Mouse (Mus musculus): Measurements from ENCODE around the gene Chst4. TPM values are rescaled to one million over a fixed set of nuclear protein-coding genes. Genes with fewer than 3 reads are reported as not detected.

Chst4 gene
- polyA plus RNA-seq, 1 experiment from 2014 or later = 6.2 TPM

DNA sequence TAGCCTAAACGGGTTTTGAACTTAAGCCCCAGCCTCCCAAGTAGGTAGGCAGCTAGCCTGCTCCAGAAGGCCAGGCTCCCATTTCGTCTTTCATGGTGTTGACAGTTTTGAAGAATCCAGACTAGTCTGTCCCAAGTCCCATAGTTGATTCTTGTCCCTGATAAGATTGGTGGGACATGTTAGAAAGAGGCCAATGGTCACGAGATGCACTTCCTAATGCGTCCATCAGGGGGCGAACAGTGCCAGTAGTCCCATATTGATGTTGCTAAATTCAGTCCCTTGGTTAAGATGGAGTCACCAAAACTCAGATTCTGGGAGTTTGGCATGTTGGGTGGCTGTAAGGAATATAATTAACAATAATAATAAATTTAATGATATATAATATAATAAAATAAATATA is 28.7 kb downstream of the Chst4 start:
- Histone ChIP-seq H3K4me2 (replicated peaks; ENCODE audit: low read depth) (no peak overlapping the region), H3K4me3 (ENCODE audit: low read depth, low read length) (no peak overlapping the region), H3K27me3 (replicated peaks; ENCODE audit: control insufficient read depth, insufficient read depth, low read length) (no peaks in the 10 kb centered on the region), H3K27ac (ENCODE audit: low read depth, low read length) (no peak overlapping the region), H3K36me3 (ENCODE audit: control insufficient read depth, insufficient read depth) (no peaks in the 10 kb centered on the region), H3K9ac (ENCODE audit: low read depth, low read length) (no peak overlapping the region), H3K4me1 (replicated peaks; ENCODE audit: control insufficient read depth, insufficient read depth, low read length) (no peaks in the 10 kb centered on the region), H3K9me3 (ENCODE audit: control insufficient read depth) (no peaks in the 10 kb centered on the region)
- 34% methylated on average over 5 of the region's 5 CpGs for WGBS
- no peak for ATAC-seq
- TF ChIP-seq CTCF (IDR thresholded peaks at IDR 0.05; ENCODE audit: low read depth) = peak; percentile 87

GRCm38 (mm10) chr8:110008995-110009446 is 30.5 kb downstream of the Chst4 start:
- H3K4me2 ChIP-seq (replicated peaks; ENCODE audit: low read depth) = no peak overlapping the region
- H3K4me1 ChIP-seq (replicated peaks; ENCODE audit: control insufficient read depth, insufficient read depth, low read length) = no peaks in the 10 kb centered on the region
- H3K27ac ChIP-seq (ENCODE audit: low read depth, low read length) = no peak overlapping the region
- H3K27me3 ChIP-seq (replicated peaks; ENCODE audit: control insufficient read depth, insufficient read depth, low read length) = no peaks in the 10 kb centered on the region
- no peak for TF ChIP-seq CTCF (IDR thresholded peaks at IDR 0.05; ENCODE audit: low read depth)
- H3K36me3 ChIP-seq (ENCODE audit: control insufficient read depth, insufficient read depth) = no peaks in the 10 kb centered on the region
- H3K9me3 ChIP-seq (ENCODE audit: control insufficient read depth) = no peaks in the 10 kb centered on the region
- no peak overlapping the region for H3K4me3 ChIP-seq (ENCODE audit: low read depth, low read length)
- H3K9ac ChIP-seq (ENCODE audit: low read depth, low read length) = no peak overlapping the region
- WGBS = 69% methylated on average over 8 of the region's 8 CpGs
- ATAC-seq = no peak

GRCm38 (mm10) chr8:110008228-110008994 is 31.1 kb downstream of the Chst4 start:
- no peak overlapping the region for H3K27ac ChIP-seq (ENCODE audit: low read depth, low read length)
- no peaks in the 10 kb centered on the region for H3K9me3 ChIP-seq (ENCODE audit: control insufficient read depth)
- no peak for TF ChIP-seq CTCF (IDR thresholded peaks at IDR 0.05; ENCODE audit: low read depth)
- no peaks in the 10 kb centered on the region for H3K36me3 ChIP-seq (ENCODE audit: control insufficient read depth, insufficient read depth)
- no peak overlapping the region for H3K9ac ChIP-seq (ENCODE audit: low read depth, low read length)
- ATAC-seq = peak; percentile 83
- H3K4me3 ChIP-seq (ENCODE audit: low read depth, low read length) = no peak overlapping the region
- H3K27me3 ChIP-seq (replicated peaks; ENCODE audit: control insufficient read depth, insufficient read depth, low read length) = no peaks in the 10 kb centered on the region
- no peak overlapping the region for H3K4me2 ChIP-seq (replicated peaks; ENCODE audit: low read depth)
- no peaks in the 10 kb centered on the region for H3K4me1 ChIP-seq (replicated peaks; ENCODE audit: control insufficient read depth, insufficient read depth, low read length)
- 66% methylated on average over 26 of the region's 26 CpGs for WGBS

DNA sequence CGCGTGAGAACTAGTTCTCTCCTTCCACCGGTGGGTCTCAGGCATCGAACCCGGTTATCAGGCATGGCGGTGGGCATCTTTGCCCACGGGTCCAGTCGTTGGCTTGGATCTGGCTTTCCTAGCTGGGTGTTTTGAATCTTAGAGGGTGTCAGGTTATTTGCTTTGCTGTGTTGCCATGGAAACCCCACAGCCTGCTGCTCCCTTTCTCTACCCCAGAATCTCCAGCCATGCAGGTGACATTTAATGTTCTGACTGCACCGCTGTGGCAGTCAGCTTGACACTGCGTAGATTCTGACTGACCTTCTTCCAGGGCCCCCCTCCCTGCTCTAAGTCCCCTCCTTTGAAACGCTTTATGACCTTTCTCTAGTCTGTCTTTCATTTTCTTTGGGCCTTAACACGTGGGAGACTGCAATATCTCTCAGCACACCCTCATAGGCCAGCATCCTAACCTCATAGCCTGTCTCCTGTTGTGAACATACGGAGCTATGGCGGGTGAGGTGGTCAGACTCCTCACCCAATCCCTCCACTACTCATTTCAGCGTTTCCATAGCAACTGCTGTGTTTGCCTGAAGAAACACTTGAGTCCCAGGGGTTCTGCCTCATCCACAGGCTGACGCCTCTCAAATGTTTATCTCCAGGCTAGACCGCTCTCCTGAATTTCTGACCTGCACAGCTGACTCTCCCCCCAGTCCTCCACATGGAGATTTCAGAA is 33.1 kb downstream of the Chst4 start:
- Histone ChIP-seq H3K27me3 (replicated peaks; ENCODE audit: control insufficient read depth, insufficient read depth, low read length) (no peaks in the 10 kb centered on the region), H3K9me3 (ENCODE audit: control insufficient read depth) (no peaks in the 10 kb centered on the region), H3K27ac (ENCODE audit: low read depth, low read length) (no peak overlapping the region), H3K4me3 (ENCODE audit: low read depth, low read length) (no peak overlapping the region), H3K9ac (ENCODE audit: low read depth, low read length) (no peak overlapping the region), H3K36me3 (ENCODE audit: control insufficient read depth, insufficient read depth) (no peaks in the 10 kb centered on the region), H3K4me1 (replicated peaks; ENCODE audit: control insufficient read depth, insufficient read depth, low read length) (no peaks in the 10 kb centered on the region), H3K4me2 (replicated peaks; ENCODE audit: low read depth) (no peak overlapping the region)
- no peak for ATAC-seq
- TF ChIP-seq CTCF (IDR thresholded peaks at IDR 0.05; ENCODE audit: low read depth) = no peak
- 59% methylated on average over 17 of the region's 17 CpGs for WGBS

GRCm38 (mm10) chr8:110004300-110004699 is 35.2 kb downstream of the Chst4 start:
- Histone ChIP-seq H3K9ac (ENCODE audit: low read depth, low read length) (no peak overlapping the region), H3K9me3 (ENCODE audit: control insufficient read depth) (no peaks in the 10 kb centered on the region), H3K4me3 (ENCODE audit: low read depth, low read length) (no peak overlapping the region), H3K4me2 (replicated peaks; ENCODE audit: low read depth) (no peak overlapping the region), H3K36me3 (ENCODE audit: control insufficient read depth, insufficient read depth) (no peaks in the 10 kb centered on the region), H3K4me1 (replicated peaks; ENCODE audit: control insufficient read depth, insufficient read depth, low read length) (no peaks in the 10 kb centered on the region), H3K27ac (ENCODE audit: low read depth, low read length) (no peak overlapping the region), H3K27me3 (replicated peaks; ENCODE audit: control insufficient read depth, insufficient read depth, low read length) (no peaks in the 10 kb centered on the region)
- no peak for ATAC-seq
- WGBS = 70% methylated on average over 5 of the region's 5 CpGs
- TF ChIP-seq CTCF (IDR thresholded peaks at IDR 0.05; ENCODE audit: low read depth) = no peak

- H3K4me2 ChIP-seq (replicated peaks; ENCODE audit: low read depth) = no peak overlapping the region
- H3K9ac ChIP-seq (ENCODE audit: low read depth, low read length) = no peak overlapping the region
- ATAC-seq = no peak
- peak; percentile 72 for TF ChIP-seq CTCF (IDR thresholded peaks at IDR 0.05; ENCODE audit: low read depth)
- H3K4me1 ChIP-seq (replicated peaks; ENCODE audit: control insufficient read depth, insufficient read depth, low read length) = no peaks in the 10 kb centered on the region
- H3K4me3 ChIP-seq (ENCODE audit: low read depth, low read length) = no peak overlapping the region
- no peak overlapping the region for H3K27ac ChIP-seq (ENCODE audit: low read depth, low read length)
- WGBS = 40% methylated on average over 9 of the region's 9 CpGs
- H3K36me3 ChIP-seq (ENCODE audit: control insufficient read depth, insufficient read depth) = no peaks in the 10 kb centered on the region
- H3K27me3 ChIP-seq (replicated peaks; ENCODE audit: control insufficient read depth, insufficient read depth, low read length) = no peaks in the 10 kb centered on the region
- H3K9me3 ChIP-seq (ENCODE audit: control insufficient read depth) = no peaks in the 10 kb centered on the region
Measured at GRCm38 (mm10) chr8:110002953-110003352, 36.6 kb downstream of the Chst4 start.

Data from intestine, postnatal 0 days (tissue).